Mouse (Mus musculus) liver, embryonic 11.5 days (tissue): ENCODE data around the gene Slc25a33. TPM values are rescaled to one million over a fixed set of nuclear protein-coding genes. Genes with fewer than 3 reads are reported as not detected.

Source experiments
- ATAC-seq: fragments of 200-750 bp; cut with Nextera tagmentation; replicated peaks from 2 replicates; pipeline ENCODE4 v1.8.0; 2017; ENCODE audit warnings: moderate number of reproducible peaks, mild to moderate bottlenecking, moderate TSS enrichment, moderate library complexity; ENCODE audit not compliant: low FRiP score
- DNase-seq: peaks from one replicate; pipeline ENCODE4 v3.0.0-alpha.2; 2017; ENCODE audit warnings: low spot score
- H3K27ac ChIP-seq: fragments of 300-500 bp; sonication (generic); 2 replicates; pipeline ENCODE4 v1.5.1; 2014; ENCODE audit warnings: mild to moderate bottlenecking, low read depth, low read length, control low read depth
- H3K27me3 ChIP-seq: fragments of 300-500 bp; sonication (generic); replicated peaks from 2 replicates; pipeline ENCODE4 v1.6.1; 2014; ENCODE audit warnings: low read length, mixed read lengths; ENCODE audit not compliant: control insufficient read depth, insufficient read depth
- H3K36me3 ChIP-seq: fragments of 300-500 bp; sonication (generic); 2 replicates; pipeline ENCODE4 v1.6.1; 2014; ENCODE audit warnings: mild to moderate bottlenecking, low read length, moderate library complexity, mixed read lengths; ENCODE audit not compliant: control insufficient read depth, insufficient read depth
- H3K4me1 ChIP-seq: fragments of 300-500 bp; sonication (generic); replicated peaks from 2 replicates; pipeline ENCODE4 v1.6.1; 2014; ENCODE audit warnings: low read length, mixed read lengths; ENCODE audit not compliant: control insufficient read depth, insufficient read depth
- H3K4me2 ChIP-seq: fragments of 300-500 bp; sonication (generic); 2 replicates; pipeline ENCODE4 v1.6.1; 2014; ENCODE audit warnings: mild to moderate bottlenecking, control low read depth, moderate library complexity
- H3K4me3 ChIP-seq: fragments of 300-500 bp; sonication (generic); 2 replicates; pipeline ENCODE4 v1.5.1; 2014; ENCODE audit warnings: low read depth, low read length, control low read depth
- H3K9ac ChIP-seq: fragments of 300-500 bp; sonication (generic); 2 replicates; pipeline ENCODE4 v1.6.1; 2014; ENCODE audit warnings: low read depth, low read length, control low read depth
- H3K9me3 ChIP-seq: fragments of 300-500 bp; sonication (generic); 2 replicates; pipeline ENCODE4 v1.6.1; 2016; ENCODE audit warnings: low read length, inconsistent platforms, mixed read lengths; ENCODE audit not compliant: control insufficient read depth
- WGBS: fragments of 180-500 bp; shearing (Covaris S2); extraction: QIAGEN DNeasy Blood & Tissue Kit; methylation state at CpG from one replicate; pipeline ENCODE4 v1.1.7; 2014; 5-methylcytosine and 5-hydroxymethylcytosine counted together
- polyA plus RNA-seq: library from polyadenylated mRNA; unstranded; fragments of >200 nt; fragmentation: Nextera tagmentation; extraction: Ambion mirVana; gene quantifications from 2 replicates; pipeline ENCODE4 v1.2.1, GENCODE M21; 2014

Gene Slc25a33
- polyA plus RNA-seq, 1 experiment from 2014 or later, result 23.2 TPM

- ATAC-seq (peak; percentile 37; the same call in 1 of the 2 replicates), DNase-seq (no peak)
- Histone ChIP-seq H3K4me3 (no peak overlapping the region), H3K27ac (peak overlapping the region; percentile 66; the same call in 1 of the 2 replicates), H3K9ac (no peak overlapping the region), H3K4me2 (no peak overlapping the region), H3K36me3 (no peaks in the 10 kb centered on the region), H3K9me3 (no peaks in the 10 kb centered on the region), H3K4me1 (peaks cover 12% of the 10 kb centered on the region), H3K27me3 (no peaks in the 10 kb centered on the region)
- whole genome bisulfite sequencing, result 46% methylated on average over 7 of the region's 7 CpGs
These were observed 24.7 kb upstream of the Slc25a33 start for GRCm38 (mm10) chr4:149798684-149799309.

DNA sequence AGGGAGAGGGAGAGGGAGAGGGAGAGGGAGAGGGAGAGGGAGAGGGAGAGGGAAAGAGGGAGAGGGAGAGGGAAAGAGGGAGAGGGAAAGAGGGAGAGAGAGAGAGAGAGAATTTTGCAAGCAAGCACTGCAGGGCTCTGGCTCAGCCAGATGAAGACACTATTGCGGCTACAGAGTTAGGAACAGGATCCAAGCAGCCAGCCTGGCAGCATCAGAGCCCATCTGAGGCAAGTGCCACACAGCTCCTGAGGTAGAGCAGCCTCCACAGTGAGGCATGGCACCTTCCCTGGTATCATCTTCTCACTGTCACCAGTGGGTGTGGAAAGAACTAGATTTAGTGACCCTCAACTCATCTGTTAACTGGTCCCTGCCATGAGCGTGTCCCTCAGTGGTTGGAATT lies 24.0 kb upstream of the Slc25a33 start:
- 63% methylated on average over 2 of the region's 2 CpGs for WGBS
- H3K4me1 ChIP-seq, result peaks cover 12% of the 10 kb centered on the region
- H3K9me3 ChIP-seq, result no peaks in the 10 kb centered on the region
- H3K4me2 ChIP-seq, result no peak overlapping the region
- DNase-seq, result no peak
- no peaks in the 10 kb centered on the region for H3K27me3 ChIP-seq
- H3K36me3 ChIP-seq, result no peaks in the 10 kb centered on the region
- no peak for ATAC-seq
- no peak overlapping the region for H3K4me3 ChIP-seq
- no peak overlapping the region for H3K9ac ChIP-seq
- H3K27ac ChIP-seq, result peak overlapping the region; percentile 66; the same call in 1 of the 2 replicates

DNA sequence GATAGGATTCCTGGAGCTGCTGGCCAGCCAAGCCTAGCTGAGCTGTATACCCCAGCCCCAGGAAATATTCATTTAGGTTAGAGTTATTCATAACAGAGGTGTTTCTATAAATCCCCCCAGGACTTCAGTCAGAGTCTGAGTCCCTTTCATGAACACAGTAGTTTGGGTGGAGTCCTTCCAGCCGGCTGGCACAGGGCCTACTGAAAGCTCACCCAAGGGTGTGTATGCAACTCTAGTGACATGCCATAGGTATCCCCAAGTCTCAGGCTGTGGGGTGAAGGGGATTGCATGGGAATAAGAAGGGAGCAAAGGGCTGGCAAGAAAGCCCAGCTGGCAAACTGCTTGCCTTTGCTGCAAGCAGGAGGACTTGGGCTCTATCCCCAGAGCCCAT lies 23.1 kb upstream of the Slc25a33 start:
- ATAC-seq, result no peak
- Histone ChIP-seq H3K4me3 (no peak overlapping the region), H3K9me3 (no peaks in the 10 kb centered on the region), H3K27me3 (no peaks in the 10 kb centered on the region), H3K27ac (peak overlapping the region; percentile 14; the same call in 1 of the 2 replicates), H3K4me2 (0 out of 2 replicates have a peak overlapping the region, but pooled peaks have one; percentile 2), H3K9ac (no peak overlapping the region), H3K4me1 (peaks cover 12% of the 10 kb centered on the region), H3K36me3 (no peaks in the 10 kb centered on the region)
- WGBS, result 55% methylated on average over 1 of the region's 1 CpGs
- DNase-seq, result no peak

- Histone ChIP-seq H3K9ac (no peak overlapping the region), H3K4me2 (peak overlapping the region; percentile 26), H3K4me1 (peaks cover 12% of the 10 kb centered on the region), H3K27me3 (no peaks in the 10 kb centered on the region), H3K9me3 (no peaks in the 10 kb centered on the region), H3K36me3 (no peaks in the 10 kb centered on the region), H3K4me3 (no peak overlapping the region), H3K27ac (peak overlapping the region; percentile 38; the same call in 1 of the 2 replicates)
- ATAC-seq (peak; percentile 60), DNase-seq (no peak)
- WGBS, result 57% methylated on average over 14 of the region's 14 CpGs
These were observed 22.6 kb upstream of the Slc25a33 start for GRCm38 (mm10) chr4:149796567-149797219.

GRCm38 (mm10) chr4:149794966-149795477 lies 20.9 kb upstream of the Slc25a33 start:
- Histone ChIP-seq H3K9me3 (no peaks in the 10 kb centered on the region), H3K36me3 (no peaks in the 10 kb centered on the region), H3K4me1 (peaks cover 18% of the 10 kb centered on the region), H3K4me2 (no peak overlapping the region), H3K9ac (no peak overlapping the region), H3K4me3 (no peak overlapping the region), H3K27ac (no peak overlapping the region), H3K27me3 (no peaks in the 10 kb centered on the region)
- WGBS, result 76% methylated on average over 7 of the region's 7 CpGs
- ATAC-seq (no peak), DNase-seq (no peak)

DNA sequence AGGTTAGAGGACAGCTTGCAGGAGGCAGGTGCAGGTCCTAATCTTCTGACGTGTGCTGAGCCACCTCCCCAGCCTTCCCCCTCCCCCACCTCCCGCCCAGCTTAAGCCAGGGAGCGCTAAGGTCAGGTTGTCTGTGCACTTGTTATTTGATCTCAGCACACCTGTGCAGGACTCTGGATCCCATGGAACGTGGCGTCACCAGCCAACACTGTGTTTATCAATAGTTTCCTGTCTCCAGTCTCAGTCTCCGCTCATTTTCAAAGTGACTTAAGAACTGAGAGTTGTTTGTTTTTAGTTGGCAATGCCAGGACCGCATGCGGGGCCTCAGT lies 19.9 kb upstream of the Slc25a33 start:
- Histone ChIP-seq H3K4me2 (no peak overlapping the region), H3K36me3 (no peaks in the 10 kb centered on the region), H3K27ac (no peak overlapping the region), H3K9me3 (no peaks in the 10 kb centered on the region), H3K4me1 (peaks cover 24% of the 10 kb centered on the region), H3K27me3 (no peaks in the 10 kb centered on the region), H3K9ac (no peak overlapping the region), H3K4me3 (no peak overlapping the region)
- WGBS, result 46% methylated on average over 8 of the region's 8 CpGs
- ATAC-seq (no peak), DNase-seq (no peak)

DNA sequence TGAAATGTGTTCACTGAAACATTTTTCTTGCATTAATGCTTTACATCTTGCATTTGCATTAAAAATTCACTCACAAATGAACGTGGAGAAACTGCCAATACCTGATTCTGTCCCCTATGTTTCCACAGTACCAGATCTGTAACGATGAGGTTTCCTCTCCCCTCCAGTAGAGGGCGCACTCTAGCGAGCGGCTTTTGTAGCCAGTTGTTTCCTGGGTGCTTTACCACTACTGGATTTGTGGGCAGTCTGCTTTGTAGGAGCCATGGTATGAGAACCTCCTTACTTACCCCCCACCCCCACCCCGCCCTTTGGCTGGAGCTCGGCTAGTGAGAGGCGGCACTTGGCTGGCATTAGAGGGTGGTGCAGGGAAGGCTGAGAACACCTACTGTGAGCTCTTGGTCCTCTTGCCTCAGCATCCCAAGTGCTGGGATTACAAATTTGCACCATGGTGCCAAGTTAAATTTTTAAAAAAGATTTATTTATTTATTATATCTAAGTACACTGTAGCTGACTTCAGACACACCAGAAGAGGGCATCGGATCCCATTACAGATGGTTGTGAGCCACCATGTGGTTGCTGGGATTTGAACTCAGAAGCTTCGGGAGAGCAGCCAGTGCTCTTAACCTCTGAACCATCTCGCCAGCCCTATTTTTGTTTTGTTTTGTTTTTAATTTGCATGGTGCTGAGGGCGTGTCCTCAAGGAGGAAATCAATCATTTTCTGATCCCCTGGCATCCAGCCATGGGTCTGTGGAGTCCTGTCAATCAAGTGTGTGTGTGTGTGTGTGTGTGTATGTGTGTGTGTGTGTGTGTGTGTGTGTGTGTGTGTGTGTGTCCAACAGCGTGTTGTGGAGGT lies 19.3 kb upstream of the Slc25a33 start:
- peaks cover 21% of the 10 kb centered on the region for H3K4me1 ChIP-seq
- no peak for DNase-seq

DNA sequence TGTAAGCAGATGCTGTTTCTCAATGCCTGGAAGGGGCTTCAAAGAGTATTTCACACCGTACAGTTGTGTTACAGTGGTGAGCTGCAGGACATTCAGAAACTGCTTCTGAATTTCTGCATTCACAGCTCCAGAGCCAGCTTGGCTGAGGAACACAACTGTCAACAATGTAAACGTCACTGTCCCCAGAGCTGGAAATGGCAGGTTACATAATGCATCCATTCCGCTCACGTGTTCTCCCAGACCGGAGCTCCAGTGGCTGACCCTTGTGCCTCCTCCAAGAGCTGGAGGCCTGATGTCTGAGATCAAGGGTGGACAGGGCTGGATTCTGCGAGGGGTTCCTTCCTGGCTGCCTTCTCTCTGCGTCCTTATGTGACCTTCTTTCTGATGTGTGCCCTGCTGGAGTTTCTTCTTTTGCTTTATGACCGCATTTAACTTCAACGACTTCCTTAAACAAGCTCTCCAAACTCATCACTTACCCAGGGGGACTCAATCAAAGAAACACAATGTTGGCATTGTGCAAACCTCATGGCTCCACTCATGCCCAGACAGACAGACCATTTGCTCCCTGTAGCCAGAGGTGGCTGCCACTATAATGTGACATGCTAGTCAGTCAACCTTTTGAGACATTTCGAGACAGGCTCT lies 18.2 kb upstream of the Slc25a33 start:
- Histone ChIP-seq H3K4me3 (no peak overlapping the region), H3K36me3 (no peaks in the 10 kb centered on the region), H3K9me3 (no peaks in the 10 kb centered on the region), H3K4me2 (no peak overlapping the region), H3K9ac (no peak overlapping the region), H3K27ac (no peak overlapping the region), H3K27me3 (no peaks in the 10 kb centered on the region), H3K4me1 (peaks cover 19% of the 10 kb centered on the region)
- DNase-seq (no peak), ATAC-seq (no peak)
- 64% methylated on average over 10 of the region's 10 CpGs for WGBS

More for the DNA sequence above, 19.3 kb upstream of the Slc25a33 start:
- Histone ChIP-seq H3K4me2 (no peak overlapping the region), H3K27me3 (no peaks in the 10 kb centered on the region), H3K27ac (no peak overlapping the region), H3K36me3 (no peaks in the 10 kb centered on the region), H3K9ac (no peak overlapping the region), H3K9me3 (no peaks in the 10 kb centered on the region), H3K4me3 (no peak overlapping the region)
- WGBS, result 40% methylated on average over 13 of the region's 13 CpGs
- no peak for ATAC-seq
